Mouse (Mus musculus): ENCODE measurements around the gene Ndufa12. TPM values are rescaled to one million over a fixed set of nuclear protein-coding genes. Genes with fewer than 3 reads are reported as not detected.

The Ndufa12 gene
- polyA plus RNA-seq, 1 experiment from 2014 or later: 211 TPM

DNA sequence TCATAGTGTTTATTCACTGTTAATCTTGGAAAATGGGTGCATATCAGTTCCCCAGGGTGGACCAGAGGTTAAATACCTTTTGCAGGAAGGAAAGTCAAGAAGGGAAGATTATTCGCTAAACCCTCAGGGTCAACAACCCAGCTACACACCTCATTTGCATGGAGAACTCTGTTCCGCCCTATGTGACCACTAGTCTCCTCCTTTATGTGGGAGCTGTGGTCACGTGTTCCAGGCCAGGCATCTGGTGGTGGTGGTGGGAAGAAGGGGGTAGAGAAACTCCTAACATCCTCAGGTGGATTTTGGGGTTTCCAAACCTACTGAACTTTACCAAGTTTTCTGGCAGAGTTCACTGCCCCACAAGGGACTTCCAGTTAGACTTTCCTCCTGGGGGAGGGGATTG lies 64.7 kb downstream of the Ndufa12 start:
- 60% methylated on average over 3 of the region's 3 CpGs for WGBS (ENCODE audit: insufficient replicate concordance)

DNA sequence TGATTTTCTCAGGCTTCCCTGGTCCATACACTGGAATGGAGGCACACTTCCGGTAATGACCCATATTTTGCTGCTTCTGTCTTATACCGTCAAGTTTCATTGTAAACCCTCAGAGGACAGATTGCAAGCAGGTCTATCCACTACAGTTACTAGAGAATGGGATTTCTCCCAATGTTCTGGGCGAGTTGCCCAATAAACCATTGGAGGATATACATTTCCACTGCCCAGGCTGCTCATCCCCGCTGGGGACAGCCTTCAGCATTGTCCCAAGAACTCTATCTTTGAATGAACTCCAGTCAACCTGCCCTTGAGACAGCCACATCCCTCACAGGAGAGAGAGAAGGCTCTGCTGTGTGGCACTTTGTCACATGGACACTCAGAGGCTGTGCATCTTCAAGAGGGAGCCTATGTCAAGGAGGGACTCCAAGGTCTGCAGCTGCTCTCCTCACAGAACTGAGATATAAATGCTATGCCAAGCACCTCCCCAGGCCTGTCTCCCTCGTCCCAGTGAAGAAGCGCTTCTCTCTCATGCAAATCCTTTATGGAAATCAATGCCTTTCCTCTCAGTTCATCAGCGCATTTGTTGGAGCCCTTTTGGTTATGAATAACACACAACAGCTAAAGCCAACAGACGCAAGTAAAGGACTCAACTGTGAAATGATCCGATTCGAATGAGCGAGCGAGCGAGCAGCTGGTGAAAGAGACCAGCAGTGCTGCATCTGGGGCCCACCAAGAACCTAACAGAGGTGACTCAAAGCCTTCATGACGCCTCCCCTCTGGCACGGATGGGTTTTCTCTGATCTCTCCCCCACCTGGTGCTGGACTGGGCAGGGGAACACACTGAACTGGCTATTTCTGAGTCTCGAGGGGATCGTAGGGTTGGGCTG lies 67.4 kb downstream of the Ndufa12 start:
- no peak for DNase-seq

More for the DNA sequence above, 64.7 kb downstream of the Ndufa12 start:
- Histone ChIP-seq H3K9ac (no peak overlapping the region), H3K4me1 (replicated peaks) (peaks cover 6% of the 10 kb centered on the region), H3K27ac (no peak overlapping the region), H3K4me2 (no peak overlapping the region), H3K4me3 (replicated peaks) (no peak overlapping the region), H3K9me3 (replicated peaks) (no peaks in the 10 kb centered on the region), H3K36me3 (no peaks in the 10 kb centered on the region), H3K27me3 (no peaks in the 10 kb centered on the region)
- no peak for ATAC-seq (ENCODE audit: low read depth)
- DNase-seq: no peak

More for the DNA sequence above, 67.4 kb downstream of the Ndufa12 start:
- Histone ChIP-seq H3K9ac (no peak overlapping the region), H3K27me3 (no peaks in the 10 kb centered on the region), H3K4me2 (no peak overlapping the region), H3K36me3 (no peaks in the 10 kb centered on the region), H3K4me1 (replicated peaks) (0 out of 2 replicates have a peak, but pooled peaks cover 2% of the 10 kb centered on the region), H3K9me3 (replicated peaks) (no peaks in the 10 kb centered on the region), H3K27ac (no peak overlapping the region), H3K4me3 (replicated peaks) (no peak overlapping the region)
- 64% methylated on average over 17 of the region's 17 CpGs for WGBS (ENCODE audit: insufficient replicate concordance)
- ATAC-seq (ENCODE audit: low read depth): no peak

Other genes starting within 250 kb of the Ndufa12 start
- gene Vezt, start 162.9 kb upstream of the Ndufa12 start, polyA plus RNA-seq (2015; fragmentation: Nextera tagmentation; extraction: Ambion mirVana): 11.3 and 16.2 TPM in 2 replicates
- 2.4 and 3.0 TPM in 2 replicates for gene Fgd6, start 162.7 kb upstream of the Ndufa12 start, polyA plus RNA-seq (2015; fragmentation: Nextera tagmentation; extraction: Ambion mirVana)
- 2.3 and 3.3 TPM in 2 replicates for gene Nr2c1, start 50.7 kb upstream of the Ndufa12 start, polyA plus RNA-seq (2015; fragmentation: Nextera tagmentation; extraction: Ambion mirVana)
- not detected in 2 replicates for gene Gm4792, start 100.0 kb downstream of the Ndufa12 start, polyA plus RNA-seq (2015; fragmentation: Nextera tagmentation; extraction: Ambion mirVana)
- gene Tmcc3, start 113.2 kb downstream of the Ndufa12 start, polyA plus RNA-seq (2015; fragmentation: Nextera tagmentation; extraction: Ambion mirVana): 2.6 and 3.4 TPM in 2 replicates

Measured in liver, embryonic 13.5 days (tissue).